In the genomic region with DNA sequence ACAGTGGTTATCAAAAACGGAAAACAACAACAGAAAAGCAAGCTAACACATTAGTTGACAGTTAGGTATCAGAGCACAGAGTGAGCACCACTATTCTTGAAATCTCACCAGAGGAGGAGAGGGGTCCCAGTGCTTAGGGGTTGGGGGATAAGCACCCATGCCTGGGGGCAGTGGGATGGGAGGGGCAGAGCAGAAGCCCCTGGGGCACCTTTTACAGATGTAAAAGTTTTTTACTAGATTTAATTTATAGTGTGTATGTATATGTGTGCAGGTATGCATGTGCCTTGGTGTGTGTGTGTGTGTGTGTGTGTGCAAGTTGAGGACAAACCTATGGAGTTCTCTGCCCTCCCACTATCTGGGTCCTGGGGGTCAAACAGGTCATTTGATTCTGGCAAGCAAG, we compare ENCODE assay signal across 15 mouse cellular contexts.
"Had no signal": no experiment of that assay in that cellular context is flagged by ENCODE, and none has a peak within 500 bp of the region (broad histone marks: within the 10 kb centered on the region; RNA-seq: fewer than 3 reads in every experiment).

No protein-coding gene starts in this region.

- H3K36me3 ChIP-seq: neural tube, embryonic 15.5 days; stomach, embryonic 15.5 days had no signal

- H3K9me3 ChIP-seq: neural tube, embryonic 15.5 days; stomach, embryonic 15.5 days had no signal

- H3K4me3 ChIP-seq: stomach, embryonic 15.5 days had no signal

- H3K9ac ChIP-seq: neural tube, embryonic 15.5 days; stomach, embryonic 15.5 days had no signal

- DNase-seq: retina, postnatal 1 day; right cerebral cortex, adult 18-20 months; right cerebral cortex, postnatal 14 days; right cerebral cortex, postnatal 25 days; right cerebral cortex, postnatal 4 days; spleen, adult 18-20 months; thymus, adult 18-20 months; thymus, adult 2 months; thymus, postnatal 14 days; thymus, postnatal 25 days; thymus, postnatal 36 days; thymus, postnatal 4 days had no signal

- H3K27ac ChIP-seq: neural tube, embryonic 15.5 days; stomach, embryonic 15.5 days; stomach, postnatal 0 days had no signal

- H3K27me3 ChIP-seq: neural tube, embryonic 15.5 days; stomach, embryonic 15.5 days had no signal
